Mouse (Mus musculus): Measurements from ENCODE around the gene Zdhhc21. TPM values are rescaled to one million over a fixed set of nuclear protein-coding genes. Genes with fewer than 3 reads are reported as not detected.

The Zdhhc21 gene
- total RNA-seq, 2 experiments from 2014 or later, result 10.9 to 13.9 TPM

- DNase-seq, result no peak
- intact Hi-C loops (cut with DNase I), result no loop called here
- H3K27ac ChIP-seq, result no peak overlapping the region
- H3K4me3 ChIP-seq, result no peak overlapping the region
- no peak for TF ChIP-seq CTCF (IDR thresholded peaks at IDR 0.05)
Observed at GRCm38 (mm10) chr4:82879152-82879551, 19.4 kb upstream of the Zdhhc21 start.

DNA sequence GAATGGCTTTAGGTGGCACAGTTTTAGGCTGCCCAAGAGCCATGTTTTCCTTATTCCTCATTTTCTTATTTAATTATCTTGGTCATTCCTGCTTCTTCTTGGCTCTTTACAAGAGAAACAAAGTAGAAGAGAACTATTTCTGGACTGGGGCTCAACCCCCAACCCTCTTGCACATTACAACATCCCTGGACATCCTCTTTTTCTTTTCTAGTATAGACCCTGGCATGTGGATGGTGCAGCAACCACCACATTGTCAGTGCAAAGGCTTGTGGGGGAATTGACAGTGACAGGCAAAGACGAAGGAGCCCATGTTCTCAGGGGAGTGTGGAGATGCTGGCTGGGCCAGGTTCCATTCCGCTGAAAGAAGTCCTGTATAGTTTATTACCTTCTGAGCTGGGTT, 16.9 kb upstream of the Zdhhc21 start:
- no peak for TF ChIP-seq CTCF (IDR thresholded peaks at IDR 0.05)
- intact Hi-C loops (cut with DNase I), result no loop called here
- Histone ChIP-seq H3K27ac (no peak overlapping the region), H3K4me3 (no peak overlapping the region)
- no peak for DNase-seq

GRCm38 (mm10) chr4:82875532-82875931, 15.8 kb upstream of the Zdhhc21 start:
- DNase-seq, result no peak
- no peak for TF ChIP-seq CTCF (IDR thresholded peaks at IDR 0.05)
- no peak overlapping the region for H3K27ac ChIP-seq
- no peak overlapping the region for H3K4me3 ChIP-seq
- intact Hi-C loops (cut with DNase I), result no loop called here

DNA sequence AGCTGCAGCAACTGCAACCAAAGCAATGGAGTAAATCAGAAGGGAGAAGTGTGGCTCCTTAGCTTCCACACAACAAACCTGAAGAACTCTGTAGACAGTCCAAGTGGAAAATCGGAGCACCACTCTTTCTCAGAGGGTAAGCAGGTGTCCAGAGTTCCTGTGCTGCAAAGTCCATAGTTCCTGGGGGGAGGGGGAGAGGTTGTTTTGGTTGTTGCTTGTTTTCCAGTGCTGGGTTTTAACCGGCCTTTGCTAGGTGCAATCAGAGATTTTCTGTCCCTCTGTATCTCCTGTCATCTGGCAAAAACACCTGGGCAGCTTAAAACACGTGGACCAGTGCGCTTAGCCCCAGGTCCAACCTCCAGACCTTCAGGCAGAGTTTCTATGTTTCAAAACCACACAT, 15.0 kb upstream of the Zdhhc21 start:
- no peak overlapping the region for H3K4me3 ChIP-seq
- intact Hi-C loops (cut with DNase I), result no loop called here
- no peak for TF ChIP-seq CTCF (IDR thresholded peaks at IDR 0.05)
- no peak for DNase-seq
- H3K27ac ChIP-seq, result no peak overlapping the region

GRCm38 (mm10) chr4:82872548-82872947, 12.8 kb upstream of the Zdhhc21 start:
- intact Hi-C loops (cut with DNase I), result no loop called here

GRCm38 (mm10) chr4:82872121-82872520, 12.4 kb upstream of the Zdhhc21 start:
- DNase-seq, result no peak
- no peak for TF ChIP-seq CTCF (IDR thresholded peaks at IDR 0.05)

More at GRCm38 (mm10) chr4:82872548-82872947, 12.8 kb upstream of the Zdhhc21 start:
- Histone ChIP-seq H3K4me3 (no peak overlapping the region), H3K27ac (no peak overlapping the region)
- no peak for DNase-seq
- no peak for TF ChIP-seq CTCF (IDR thresholded peaks at IDR 0.05)

DNA sequence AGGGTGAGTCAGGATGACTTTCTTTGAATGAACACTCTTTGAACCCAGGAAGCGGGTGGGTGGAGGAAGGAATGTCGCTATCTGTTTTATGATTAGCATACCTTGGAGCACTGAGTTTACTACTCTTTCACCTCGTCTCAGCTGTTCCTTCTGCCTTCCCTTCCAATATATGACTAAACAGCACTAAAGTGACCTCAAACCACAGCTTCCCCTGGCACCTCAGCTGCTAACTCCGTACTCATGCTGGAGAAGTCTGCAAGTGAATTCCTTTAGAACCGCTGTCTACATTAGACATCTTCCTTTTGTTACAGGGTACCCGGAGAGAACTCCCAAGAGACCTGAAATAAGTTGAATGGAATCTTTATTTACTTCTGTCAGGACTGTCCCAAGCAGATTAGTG, 11.2 kb upstream of the Zdhhc21 start:
- TF ChIP-seq CTCF (IDR thresholded peaks at IDR 0.05), result no peak
- no peak for DNase-seq
- intact Hi-C loops (cut with DNase I), result no loop called here

More at GRCm38 (mm10) chr4:82872121-82872520, 12.4 kb upstream of the Zdhhc21 start:
- Histone ChIP-seq H3K4me3 (no peak overlapping the region), H3K27ac (no peak overlapping the region)
- intact Hi-C loops (cut with DNase I), result no loop called here

DNA sequence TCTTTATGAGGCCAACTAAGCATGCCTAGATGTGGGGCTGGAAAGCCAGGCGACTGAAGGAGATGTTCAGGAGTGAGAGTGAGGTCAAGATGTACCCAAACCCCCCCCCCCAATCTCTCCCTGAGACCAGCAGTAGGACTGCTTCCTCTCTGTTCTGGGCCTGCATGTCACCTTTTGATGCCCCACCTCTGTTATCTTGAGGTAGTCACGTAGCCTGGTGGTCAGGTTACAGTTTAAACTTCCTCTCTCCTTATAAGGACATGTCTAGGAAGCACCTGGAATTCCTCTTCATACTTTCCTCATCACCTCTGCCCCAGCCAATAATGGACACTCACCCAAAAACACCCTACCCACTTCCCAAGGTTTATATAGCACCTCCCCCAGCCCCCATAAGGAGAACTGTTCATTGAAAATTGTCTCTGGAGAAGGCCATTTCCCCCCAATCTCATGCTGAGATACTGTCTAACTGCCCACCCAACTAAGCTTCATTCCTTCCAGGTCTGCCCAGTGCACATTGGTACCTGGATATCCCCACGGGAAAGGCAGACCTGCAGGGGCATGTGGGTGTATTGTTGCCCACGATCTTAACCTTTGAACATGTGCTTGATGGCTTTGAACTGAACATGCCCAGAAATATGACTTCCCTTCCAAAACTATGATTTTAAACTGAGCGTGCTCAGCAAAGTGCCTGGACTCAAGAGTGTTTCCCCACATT, 8.1 kb upstream of the Zdhhc21 start:
- no peak for DNase-seq
- Histone ChIP-seq H3K4me3 (no peak overlapping the region), H3K27ac (no peak overlapping the region)
- intact Hi-C loops (cut with DNase I), result no loop called here
- no peak for TF ChIP-seq CTCF (IDR thresholded peaks at IDR 0.05)

More for the DNA sequence above, 11.2 kb upstream of the Zdhhc21 start:
- Histone ChIP-seq H3K27ac (no peak overlapping the region), H3K4me3 (no peak overlapping the region)

- DNase-seq, result no peak
Observed at GRCm38 (mm10) chr4:82867111-82867510, 7.4 kb upstream of the Zdhhc21 start.

GRCm38 (mm10) chr4:82864974-82865699, 5.4 kb upstream of the Zdhhc21 start:
- intact Hi-C loops (cut with DNase I), result no loop called here
- no peak overlapping the region for H3K4me3 ChIP-seq
- no peak overlapping the region for H3K27ac ChIP-seq
- no peak for TF ChIP-seq CTCF (IDR thresholded peaks at IDR 0.05)
- DNase-seq, result no peak

More at GRCm38 (mm10) chr4:82867111-82867510, 7.4 kb upstream of the Zdhhc21 start:
- Histone ChIP-seq H3K27ac (no peak overlapping the region), H3K4me3 (no peak overlapping the region)
- intact Hi-C loops (cut with DNase I), result no loop called here
- TF ChIP-seq CTCF (IDR thresholded peaks at IDR 0.05), result no peak

DNA sequence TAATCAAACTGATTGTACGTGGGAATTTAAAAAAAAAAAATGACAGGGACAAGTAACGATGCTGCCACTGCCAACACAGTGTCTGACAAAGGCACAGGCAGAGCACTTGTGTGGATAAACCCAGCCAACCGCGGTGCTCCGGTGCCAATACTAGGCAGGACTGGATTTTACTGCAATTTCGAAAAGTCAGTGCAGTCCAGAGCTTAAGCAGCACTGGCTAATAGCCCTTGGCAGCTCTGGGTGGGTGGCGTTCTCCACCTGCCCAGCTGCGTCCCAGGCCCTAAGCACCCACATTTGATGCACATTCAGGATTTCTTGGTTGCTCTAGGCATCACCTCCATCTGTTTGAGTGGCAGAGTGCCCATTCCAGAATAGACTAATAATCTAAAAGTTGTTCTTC, 3.6 kb upstream of the Zdhhc21 start:
- intact Hi-C loops (cut with DNase I), result no loop called here
- no peak for TF ChIP-seq CTCF (IDR thresholded peaks at IDR 0.05)
- no peak overlapping the region for H3K27ac ChIP-seq
- no peak for DNase-seq
- H3K4me3 ChIP-seq, result no peak overlapping the region

DNA sequence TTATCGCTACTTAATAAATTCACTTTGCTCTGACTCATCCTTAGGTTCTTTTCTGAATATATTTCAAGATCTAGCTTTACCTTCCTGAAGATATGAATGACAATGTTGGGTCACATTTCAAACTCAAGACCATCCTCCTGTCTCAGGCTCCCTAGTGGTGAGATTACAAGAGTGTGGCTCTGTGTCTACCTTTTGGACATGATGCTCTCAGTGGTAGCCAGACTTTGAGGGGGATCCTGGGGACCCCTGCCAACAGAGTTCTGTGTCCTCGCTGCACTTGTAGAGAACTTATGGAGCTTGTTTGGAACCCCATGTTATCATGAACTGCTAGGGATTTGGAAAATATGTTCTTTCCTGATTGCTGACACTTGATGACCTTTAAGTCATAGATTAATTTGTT, 1.7 kb upstream of the Zdhhc21 start:
- no peak for TF ChIP-seq CTCF (IDR thresholded peaks at IDR 0.05)
- intact Hi-C loops (cut with DNase I), result no loop called here
- DNase-seq, result no peak
- no peak overlapping the region for H3K4me3 ChIP-seq
- H3K27ac ChIP-seq, result no peak overlapping the region

GRCm38 (mm10) chr4:82860566-82860965, 808 bp upstream of the Zdhhc21 start:
- Histone ChIP-seq H3K4me3 (no peak overlapping the region), H3K27ac (no peak overlapping the region)
- intact Hi-C loops (cut with DNase I), result no loop called here
- no peak for TF ChIP-seq CTCF (IDR thresholded peaks at IDR 0.05)
- DNase-seq, result no peak
